Mouse (Mus musculus): ENCODE measurements around the gene Zfp36l1. TPM values are rescaled to one million over a fixed set of nuclear protein-coding genes. Genes with fewer than 3 reads are reported as not detected.

The Zfp36l1 gene
- total RNA-seq, 2 experiments from 2014 or later, result 46.9 to 54.7 TPM

- DNase-seq (ENCODE audit: low spot score in 2 of 2), result no peak
Measured at GRCm38 (mm10) chr12:80079937-80080336, 32.9 kb downstream of the Zfp36l1 start.

DNA sequence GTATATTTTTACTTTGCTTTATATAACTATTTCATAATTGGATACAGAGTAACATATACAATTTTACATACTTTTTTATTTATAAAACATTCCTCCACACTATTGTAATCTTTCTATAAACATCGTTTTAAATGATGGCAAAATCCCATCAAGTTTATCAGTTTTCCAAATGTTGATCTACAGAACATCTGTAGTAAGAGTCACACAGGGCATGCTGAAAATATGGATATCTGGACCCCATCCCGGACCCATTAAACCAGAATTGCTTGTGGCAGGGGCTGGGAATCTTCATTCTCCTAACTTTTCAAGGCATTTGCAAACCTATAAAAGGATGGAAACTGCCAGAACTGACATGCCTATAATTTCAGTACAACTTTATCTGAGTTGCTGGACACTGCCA is 38.5 kb downstream of the Zfp36l1 start:
- no peak for DNase-seq (ENCODE audit: low spot score in 2 of 2)

GRCm38 (mm10) chr12:80070534-80071287 is 42.1 kb downstream of the Zfp36l1 start:
- no peak for DNase-seq (ENCODE audit: low spot score in 2 of 2)

- no peak for DNase-seq (ENCODE audit: low spot score in 2 of 2)
Measured at GRCm38 (mm10) chr12:80069040-80069439, 43.8 kb downstream of the Zfp36l1 start.

GRCm38 (mm10) chr12:80068016-80068415 is 44.8 kb downstream of the Zfp36l1 start:
- DNase-seq (ENCODE audit: low spot score in 2 of 2), result no peak

DNA sequence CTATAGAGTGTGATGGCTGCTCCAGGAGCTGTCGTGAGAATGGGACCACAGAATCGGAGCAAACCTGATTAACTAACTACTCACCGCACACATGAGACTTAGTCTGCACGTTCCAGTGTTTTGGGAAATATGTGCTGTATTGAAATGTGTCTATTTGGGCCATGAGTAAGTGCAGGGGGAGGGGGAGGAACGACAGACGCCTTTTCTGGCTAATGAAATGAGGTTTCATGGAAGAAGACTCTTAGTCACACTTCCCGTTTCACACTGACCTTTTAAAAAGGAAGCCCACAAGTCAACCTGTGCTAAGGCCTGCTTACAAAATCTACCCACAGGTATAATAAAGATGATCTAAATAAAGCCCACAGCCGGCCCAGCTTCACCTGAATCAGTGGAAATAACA is 47.8 kb downstream of the Zfp36l1 start:
- DNase-seq (ENCODE audit: low spot score in 2 of 2), result no peak

DNA sequence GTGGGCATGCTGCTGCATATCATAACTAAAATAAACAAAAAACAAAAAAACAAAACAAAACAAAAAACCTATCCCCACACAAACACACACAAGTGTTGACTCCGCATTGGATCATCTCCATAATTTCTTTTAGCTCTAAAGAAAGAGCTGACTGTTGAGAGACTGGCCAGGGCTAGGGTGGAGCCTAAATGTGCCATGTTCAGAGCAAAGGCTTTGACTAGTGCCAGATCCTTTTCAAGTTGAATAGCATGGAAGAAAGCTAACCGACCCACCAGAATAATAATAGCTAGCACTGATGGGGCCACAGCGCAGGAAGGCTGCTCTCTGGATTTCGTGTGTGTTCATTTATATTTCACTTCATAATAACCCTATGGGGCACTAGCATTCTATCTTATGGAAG is 48.5 kb downstream of the Zfp36l1 start:
- DNase-seq (ENCODE audit: low spot score in 2 of 2), result peak in 1 of 2 experiments; percentile 20

DNA sequence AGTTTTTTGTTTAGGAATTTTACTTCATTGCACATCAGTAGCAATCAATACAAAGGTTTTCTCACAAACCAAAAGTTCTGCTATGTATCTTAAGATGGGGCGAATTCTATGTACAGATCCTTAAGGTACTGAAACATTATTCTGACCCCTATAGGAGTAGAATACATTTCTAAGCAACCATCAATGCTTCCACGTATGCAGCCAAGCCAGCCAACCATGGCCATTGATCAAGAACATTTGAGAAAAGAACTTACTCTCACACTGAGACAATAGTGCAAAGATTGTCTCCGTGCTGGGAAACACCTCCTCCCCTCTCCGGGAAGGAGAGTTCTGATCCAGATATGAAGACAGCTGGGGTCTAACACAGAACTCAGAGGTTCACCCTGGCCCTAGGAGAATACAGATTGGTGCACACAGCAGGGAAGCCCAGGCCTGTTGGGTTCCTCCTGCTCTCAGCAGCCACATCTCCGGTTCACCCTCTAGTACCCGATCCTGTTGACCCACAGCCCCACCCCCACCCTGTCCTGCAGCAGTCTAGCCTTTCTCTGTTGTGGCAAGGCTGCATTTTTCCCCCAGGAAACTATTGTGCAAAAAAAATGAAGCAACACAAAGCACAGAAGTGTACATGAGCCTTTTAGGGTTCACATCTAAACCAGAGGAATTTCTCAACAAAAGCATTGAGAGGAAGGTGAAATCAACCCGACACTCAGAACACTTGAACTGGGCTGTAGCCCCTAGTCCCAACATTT is 49.2 kb downstream of the Zfp36l1 start:
- DNase-seq (ENCODE audit: low spot score in 2 of 2), result no peak

- peak; percentile 68 to 74 for DNase-seq (ENCODE audit: low spot score in 2 of 2)
Measured at GRCm38 (mm10) chr12:80062410-80063401, 50.1 kb downstream of the Zfp36l1 start.

- no peak for DNase-seq (ENCODE audit: low spot score in 2 of 2)
Measured at GRCm38 (mm10) chr12:80061810-80062209, 51.0 kb downstream of the Zfp36l1 start.

DNA sequence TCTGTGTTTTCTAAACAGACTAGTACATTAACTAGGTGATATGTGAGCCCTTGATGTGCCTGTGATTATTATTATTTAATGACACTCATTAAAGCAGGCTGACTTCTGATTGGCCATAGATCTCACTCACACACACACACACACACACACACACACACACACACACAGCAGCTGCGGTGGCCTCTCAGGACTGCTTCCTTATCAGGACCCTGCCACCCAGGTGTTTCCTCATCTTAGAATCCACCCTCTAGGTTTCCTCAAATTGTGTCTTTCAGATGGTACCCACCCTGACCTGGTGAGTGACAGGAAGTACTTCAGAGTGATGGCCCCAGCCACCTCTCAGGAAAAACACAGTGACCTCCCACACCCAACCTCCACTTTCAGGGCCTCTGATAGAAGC is 52.0 kb downstream of the Zfp36l1 start:
- DNase-seq (ENCODE audit: low spot score in 2 of 2), result no peak

- DNase-seq (ENCODE audit: low spot score in 2 of 2), result no peak
Measured at GRCm38 (mm10) chr12:80060338-80060737, 52.5 kb downstream of the Zfp36l1 start.

DNA sequence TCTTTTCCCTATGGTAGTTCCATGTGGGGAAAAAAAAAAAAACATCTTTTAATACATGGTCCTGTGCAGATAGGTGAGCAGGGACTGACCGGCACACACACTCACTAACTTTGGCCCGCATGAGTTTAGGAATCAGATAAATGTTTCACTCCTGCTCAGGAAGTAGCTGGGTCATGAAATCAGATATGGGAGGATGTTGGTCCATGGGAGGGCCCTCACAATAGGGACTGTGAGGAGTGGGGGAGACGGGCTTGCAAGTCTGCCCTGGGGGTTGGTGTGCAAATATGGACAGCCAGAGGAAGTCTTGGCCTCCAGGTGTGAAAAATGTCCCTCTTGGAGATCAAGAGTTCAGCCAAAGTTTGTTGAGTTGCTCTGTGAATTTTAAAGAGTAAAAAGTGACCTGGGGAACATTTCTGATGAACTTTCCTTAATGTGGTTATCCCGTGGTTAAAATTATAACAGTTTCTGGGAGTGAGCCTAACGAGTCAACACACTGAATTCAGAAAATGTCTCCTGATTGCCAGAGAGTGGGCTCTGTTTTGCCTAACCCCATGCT is 53.0 kb downstream of the Zfp36l1 start:
- no peak for DNase-seq (ENCODE audit: low spot score in 2 of 2)

Other genes with a start within 250 kb of the Zfp36l1 start
- gene Actn1, start 147.4 kb upstream of the Zfp36l1 start, total RNA-seq (2021), result 10 to 100 TPM; 69.2 to 77.9 TPM

Measured in layer of hippocampus, postnatal 10 days (tissue).